Mouse (Mus musculus) G1E (cell line): ENCODE measurements at regions not wholly inside any gene's neighbourhood (a gene's known extent, or its start where the extent isn't known, plus 50 kb on each side); places are given as distances from the start of the nearest gene placed in this dataset.

Experiments used
- ATAC-seq: 2 replicates; pipeline ENCODE4 v1.8.0; 2016; ENCODE audit warnings: mild to moderate bottlenecking; ENCODE audit not compliant: insufficient number of reproducible peaks, poor library complexity, low FRiP score, severe bottlenecking; ENCODE audit errors: extremely low read depth
- DNase-seq: peaks from one replicate; pipeline ENCODE4 v3.0.0; 2012; ENCODE audit warnings: low spot score
- H3K27me3 ChIP-seq: 2 replicates; pipeline ENCODE4 v1.6.1; 2012; ENCODE audit warnings: mild to moderate bottlenecking, low read length, inconsistent platforms; ENCODE audit not compliant: insufficient read depth
- H3K36me3 ChIP-seq: replicated peaks from 2 replicates; pipeline ENCODE3; 2012; ENCODE audit warnings: mild to moderate bottlenecking, inconsistent platforms
- H3K4me1 ChIP-seq: 2 replicates; pipeline ENCODE4 v1.6.1; 2012; ENCODE audit warnings: low read depth, low read length, inconsistent platforms, mixed read lengths; ENCODE audit not compliant: insufficient read depth
- H3K4me3 ChIP-seq: 2 replicates; pipeline ENCODE4 v1.5.1; 2012; ENCODE audit warnings: low read depth, mild to moderate bottlenecking, inconsistent platforms, low read length, moderate library complexity, mixed read lengths
- H3K9me3 ChIP-seq: replicated peaks from 2 replicates; pipeline ENCODE4 v1.6.1; 2012; ENCODE audit warnings: inconsistent platforms
- CTCF ChIP-seq: IDR thresholded peaks from 2 replicates; pipeline ENCODE4 v1.5.1; 2012; ENCODE audit warnings: low read depth, low read length, inconsistent platforms, mixed read lengths
- GATA1 ChIP-seq: IDR thresholded peaks from 2 replicates; pipeline ENCODE4 v1.6.1; 2012; ENCODE audit warnings: borderline replicate concordance, low read length, inconsistent platforms, mixed read lengths
- GATA2 ChIP-seq: IDR thresholded peaks from 2 replicates; pipeline ENCODE4 v1.6.1; 2012; ENCODE audit warnings: low read depth, low read length, inconsistent platforms, borderline replicate concordance
- POLR2AphosphoS5 ChIP-seq: IDR thresholded peaks from 2 replicates; pipeline ENCODE4 v1.6.1; 2012; ENCODE audit warnings: low read depth, low read length, inconsistent platforms; ENCODE audit not compliant: insufficient replicate concordance
- TAL1 ChIP-seq: conservative IDR thresholded peaks from 2 replicates; pipeline ENCODE4 v1.6.1; 2012; ENCODE audit warnings: low read depth, low read length, inconsistent platforms, mixed read lengths

DNA sequence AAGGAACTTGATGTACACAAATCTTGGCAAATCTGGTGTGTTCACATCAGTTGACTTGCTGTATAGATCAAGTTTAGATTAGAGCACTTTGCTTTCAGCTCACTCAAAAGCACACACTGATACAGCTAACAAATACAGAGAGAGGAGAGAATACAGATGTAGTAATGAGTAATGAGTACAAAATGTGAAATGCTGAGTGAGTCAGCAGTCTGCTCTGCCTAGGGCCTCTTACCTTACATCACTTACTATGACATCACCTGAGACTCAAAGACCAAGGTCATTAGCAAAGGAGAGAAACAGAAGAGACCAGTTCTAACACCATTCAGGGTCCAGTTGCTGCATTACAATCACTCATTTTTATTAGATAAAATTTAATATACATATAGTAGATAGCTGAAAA, 184.0 kb downstream of the Sec23a start:
- no peak for DNase-seq
- H3K27me3 ChIP-seq: peaks cover 2% of the 10 kb centered on the region; the same call in 1 of the 2 replicates
- TF ChIP-seq POLR2AphosphoS5: no peak
- no peak for TF ChIP-seq CTCF
- no peak for TF ChIP-seq GATA1
- no peak for TF ChIP-seq GATA2
- no peak for TF ChIP-seq TAL1
- no peaks in the 10 kb centered on the region for H3K36me3 ChIP-seq
- no peaks in the 10 kb centered on the region for H3K4me1 ChIP-seq
- H3K9me3 ChIP-seq: no peaks in the 10 kb centered on the region
- no peak for ATAC-seq
- H3K4me3 ChIP-seq: no peak overlapping the region

GRCm38 (mm10) chr12:58825139-58825921, 186.5 kb downstream of the Sec23a start:
- Histone ChIP-seq H3K27me3 (peaks cover 2% of the 10 kb centered on the region; the same call in 1 of the 2 replicates), H3K36me3 (no peaks in the 10 kb centered on the region), H3K4me1 (no peaks in the 10 kb centered on the region), H3K9me3 (no peaks in the 10 kb centered on the region), H3K4me3 (no peak overlapping the region)
- no peak for DNase-seq
- TF ChIP-seq TAL1 (no peak), CTCF (no peak), GATA1 (no peak), POLR2AphosphoS5 (no peak), GATA2 (no peak)
- no peak for ATAC-seq

DNA sequence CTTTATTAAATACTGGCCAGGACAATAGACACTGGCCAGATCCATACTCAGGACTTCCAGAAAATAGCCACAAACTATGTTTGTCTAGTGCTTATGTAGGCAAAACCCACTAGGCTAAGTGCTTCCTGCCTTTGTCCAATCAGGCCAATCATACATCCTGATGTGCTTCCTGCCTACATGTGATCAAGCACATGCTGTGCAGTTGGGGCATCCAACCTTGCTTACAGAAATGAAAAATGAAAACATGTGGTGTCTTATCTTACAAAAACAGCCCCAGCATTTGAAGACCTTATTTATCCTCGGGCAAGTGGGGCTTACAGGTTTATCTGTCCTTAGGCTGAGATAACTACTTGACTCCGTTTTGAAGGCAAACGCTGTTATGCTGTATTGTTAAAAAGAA, 188.8 kb downstream of the Sec23a start:
- TF ChIP-seq GATA2: no peak
- no peak for TF ChIP-seq POLR2AphosphoS5
- TF ChIP-seq CTCF: no peak
- no peak for TF ChIP-seq GATA1
- TF ChIP-seq TAL1: no peak
- Histone ChIP-seq H3K27me3 (peaks cover 2% of the 10 kb centered on the region; the same call in 1 of the 2 replicates), H3K9me3 (no peaks in the 10 kb centered on the region), H3K36me3 (no peaks in the 10 kb centered on the region), H3K4me1 (no peaks in the 10 kb centered on the region), H3K4me3 (no peak overlapping the region)
- ATAC-seq (no peak), DNase-seq (no peak)

DNA sequence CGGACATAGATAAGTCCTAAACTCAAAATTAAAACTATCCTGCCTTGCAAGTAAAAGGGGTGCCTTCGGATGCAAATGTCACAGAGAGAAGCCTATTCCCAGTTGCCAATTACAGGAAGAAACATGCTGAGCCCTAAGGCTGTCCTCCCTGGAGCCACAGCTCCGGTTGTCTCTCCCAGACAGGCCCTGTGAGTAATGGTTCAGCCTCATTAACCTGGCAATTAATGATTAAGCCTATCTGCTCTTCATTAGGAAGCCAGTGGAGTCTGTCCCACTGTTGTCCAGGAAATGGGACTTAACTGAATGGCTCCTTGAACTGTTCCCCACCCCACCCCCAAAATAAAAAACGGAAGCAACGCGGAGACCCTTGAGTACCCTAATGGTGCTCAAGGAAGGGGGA, 207.7 kb downstream of the Sec23a start:
- DNase-seq: no peak
- H3K4me3 ChIP-seq: no peak overlapping the region
- no peak for ATAC-seq
- TF ChIP-seq GATA1 (no peak), POLR2AphosphoS5 (no peak)
- H3K27me3 ChIP-seq: no peaks in the 10 kb centered on the region
- no peaks in the 10 kb centered on the region for H3K4me1 ChIP-seq
- H3K36me3 ChIP-seq: no peaks in the 10 kb centered on the region
- H3K9me3 ChIP-seq: no peaks in the 10 kb centered on the region

- DNase-seq: peak; percentile 14
- peak; percentile 87 for TF ChIP-seq CTCF
- no peak for TF ChIP-seq POLR2AphosphoS5
Observed at GRCm38 (mm10) chr12:58802410-58802809, 209.4 kb downstream of the Sec23a start.

More at GRCm38 (mm10) chr12:58802410-58802809, 209.4 kb downstream of the Sec23a start:
- Histone ChIP-seq H3K27me3 (no peaks in the 10 kb centered on the region), H3K4me3 (no peak overlapping the region), H3K4me1 (no peaks in the 10 kb centered on the region), H3K36me3 (no peaks in the 10 kb centered on the region), H3K9me3 (no peaks in the 10 kb centered on the region)
- ATAC-seq: peak; percentile 62; the same call in 1 of the 2 replicates
